Mouse (Mus musculus): ENCODE results near the gene Gm6367.
"Not testable (repeated sequence)": the region's sequence is repeated elsewhere in the genome, so short reads cannot be mapped to it uniquely, and the experiment has no call there.

Gm6367 gene

GRCm38 (mm10) chr5:94988326-94988725, at the start of gene Gm6367:
Gm6367 (plus strand) TSS chr5:94988626.
- not testable (repeated sequence) for DNase-seq (ENCODE audit: low spot score)
